Mouse (Mus musculus): ENCODE results near the gene Crybb1. TPM values are rescaled to one million over a fixed set of nuclear protein-coding genes. Genes with fewer than 3 reads are reported as not detected.

Gene Crybb1
- 0.26 and 0.27 TPM in 2 replicates for polyA plus RNA-seq (2012; rRNA removed)

GRCm38 (mm10) chr5:112255426-112255825 lies at the start of gene Crybb1:
Gene Crybb1, plus strand, starts transcription at chr5:112255815.
- no peak for DNase-seq (ENCODE audit: low read depth, low spot score)
- 54% methylated on average over 3 of the region's 3 CpGs for WGBS

DNA sequence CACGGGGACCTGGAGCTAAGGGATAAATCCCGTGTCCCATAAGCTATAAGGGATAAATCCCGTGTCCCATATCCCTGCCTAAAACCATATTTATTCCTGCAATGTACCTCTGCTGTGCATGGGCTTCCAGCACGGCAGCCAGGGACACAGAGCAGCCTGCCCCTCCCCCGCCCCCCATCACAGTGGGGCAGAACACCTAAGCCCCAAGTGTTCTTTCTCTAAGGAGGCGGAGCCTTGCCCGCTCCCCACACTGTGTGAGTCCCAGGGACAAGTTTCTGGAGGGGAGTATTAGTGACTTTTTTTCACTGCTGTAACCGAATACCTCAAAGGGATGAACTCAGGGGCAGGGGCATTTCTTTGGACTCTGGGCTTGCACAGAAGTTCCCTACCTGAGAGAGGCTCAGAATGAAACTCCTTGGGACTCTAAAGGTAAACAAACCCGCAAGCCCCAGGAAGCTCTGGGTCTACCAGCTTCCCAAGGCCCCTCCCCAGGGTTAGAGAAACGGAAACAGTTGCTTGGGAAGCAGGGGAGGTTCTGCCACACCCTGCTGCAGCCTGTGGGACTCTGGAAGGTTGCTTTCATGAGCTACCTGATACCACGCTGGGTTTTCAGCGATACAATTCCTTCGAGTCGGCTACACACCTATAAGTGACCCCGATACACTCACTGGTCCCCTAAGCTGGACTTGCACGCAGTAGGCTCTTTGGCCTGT lies 48.9 kb upstream of the Crybb1 start:
- WGBS = 24% methylated on average over 16 of the region's 16 CpGs
- DNase-seq (ENCODE audit: low read depth, low spot score) = no peak

DNA sequence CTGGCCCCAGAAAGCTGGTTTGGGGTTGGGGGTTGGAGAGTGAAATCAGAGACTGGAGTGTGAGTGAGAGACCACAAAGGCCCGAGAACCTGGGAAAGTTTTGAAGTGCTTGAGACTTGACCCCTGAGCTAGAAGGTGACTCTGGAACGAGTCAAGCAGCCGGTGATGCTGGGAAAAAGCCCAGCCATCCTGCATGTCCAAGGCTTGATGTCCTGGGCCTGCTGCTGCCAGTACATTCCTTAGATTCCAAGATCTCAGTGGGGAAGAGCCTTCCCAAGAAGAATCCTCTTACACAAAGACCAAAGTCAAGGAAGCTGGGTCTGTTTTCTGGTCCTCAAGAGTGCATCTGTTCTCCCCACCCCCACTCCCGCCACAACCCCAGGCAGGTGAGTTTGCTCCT lies 47.3 kb upstream of the Crybb1 start:
- no peak for DNase-seq (ENCODE audit: low read depth, low spot score)
- 52% methylated on average over 4 of the region's 4 CpGs for WGBS

DNA sequence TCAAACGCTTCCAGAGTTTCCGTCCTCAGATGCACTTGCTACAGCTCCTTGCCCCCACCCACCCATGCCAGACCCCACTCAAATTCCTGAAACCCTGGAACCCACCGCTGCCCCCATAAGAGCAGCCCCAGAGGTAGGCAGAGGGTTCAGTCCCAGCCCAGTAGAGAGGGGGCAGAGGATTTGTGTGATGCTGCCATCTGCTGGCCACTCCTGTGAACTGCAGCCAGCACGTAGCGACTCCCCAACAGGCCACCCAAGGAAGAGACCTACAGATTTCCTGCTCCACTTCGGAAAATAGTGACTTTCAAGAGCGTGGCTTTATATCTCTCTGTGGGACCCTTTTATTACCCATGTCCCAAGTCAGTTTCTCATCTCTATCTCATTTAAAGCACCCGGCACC lies 45.5 kb upstream of the Crybb1 start:
- 36% methylated on average over 8 of the region's 8 CpGs for WGBS
- DNase-seq (ENCODE audit: low read depth, low spot score) = no peak

DNA sequence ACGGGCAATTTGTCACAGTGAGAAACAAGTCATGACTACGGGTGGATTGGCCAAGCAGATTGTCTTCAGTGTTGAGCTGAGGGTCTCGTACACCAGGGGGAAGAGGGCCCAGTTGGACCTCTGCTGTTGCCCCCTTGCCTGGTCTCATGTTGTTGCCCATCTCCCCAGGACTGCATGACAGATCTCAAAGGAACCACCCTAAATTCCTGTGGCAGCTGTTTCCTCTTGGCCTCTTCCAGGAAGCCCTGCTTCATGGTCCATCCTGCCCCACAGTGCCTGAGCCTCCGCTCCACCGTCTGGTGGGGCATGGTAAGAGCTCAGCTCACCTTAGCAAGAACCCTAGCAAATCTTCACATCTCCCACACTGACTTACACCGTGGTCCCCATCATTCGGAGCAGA lies 43.7 kb upstream of the Crybb1 start:
- DNase-seq (ENCODE audit: low read depth, low spot score) = no peak
- 87% methylated on average over 7 of the region's 7 CpGs for WGBS

GRCm38 (mm10) chr5:112212711-112213264 lies 42.8 kb upstream of the Crybb1 start:
- DNase-seq (ENCODE audit: low read depth, low spot score) = no peak
- 81% methylated on average over 6 of the region's 6 CpGs for WGBS

- WGBS = 60% methylated on average over 19 of the region's 19 CpGs
- DNase-seq (ENCODE audit: low read depth, low spot score) = no peak
Observed at GRCm38 (mm10) chr5:112213331-112214240, 42.0 kb upstream of the Crybb1 start.

DNA sequence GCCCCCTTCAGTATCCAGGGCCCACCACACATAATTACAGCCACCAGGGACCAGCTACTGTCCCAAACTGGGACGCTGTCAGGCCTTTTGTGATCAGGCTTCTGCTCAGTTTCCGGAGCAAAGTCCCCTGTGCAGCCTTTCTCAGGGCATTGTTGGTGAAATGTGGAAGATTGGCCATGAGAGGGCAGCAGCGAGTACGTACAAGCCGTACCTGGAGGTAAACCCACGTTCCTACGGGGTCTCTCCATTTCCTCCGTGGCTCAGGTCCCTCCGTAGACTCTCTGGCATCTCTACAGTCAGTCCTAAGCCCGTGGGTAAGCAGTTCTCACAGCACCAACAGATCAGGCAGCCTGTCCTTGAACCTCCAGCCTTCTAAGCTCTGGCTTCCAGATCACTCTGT lies 41.2 kb upstream of the Crybb1 start:
- 6% methylated on average over 10 of the region's 10 CpGs for WGBS
- DNase-seq (ENCODE audit: low read depth, low spot score) = no peak

DNA sequence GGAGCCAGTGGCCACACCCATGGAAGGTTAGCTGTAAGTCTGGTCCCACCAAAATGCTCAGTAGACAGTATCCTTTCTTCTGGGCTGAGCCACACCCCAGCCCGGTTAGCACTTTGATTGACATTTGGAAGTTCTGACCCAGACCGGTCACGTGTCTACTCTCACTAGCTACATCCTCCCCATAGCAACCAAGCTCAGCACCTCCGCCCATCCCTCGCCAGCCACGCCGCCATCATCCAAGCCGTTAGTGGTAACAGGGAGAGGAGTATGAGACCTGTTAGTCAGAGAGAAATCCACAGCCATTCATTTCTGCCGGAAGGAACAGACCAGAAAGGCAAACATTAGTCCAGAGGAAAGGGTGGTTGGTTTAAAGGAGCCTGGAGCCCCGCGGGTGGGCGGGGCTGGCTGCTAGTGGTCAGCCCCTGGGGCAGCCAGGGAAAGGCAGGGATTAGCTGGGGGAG lies 40.3 kb upstream of the Crybb1 start:
- no peak for DNase-seq (ENCODE audit: low read depth, low spot score)
- WGBS = 31% methylated on average over 12 of the region's 12 CpGs

- DNase-seq (ENCODE audit: low read depth, low spot score) = no peak
- 55% methylated on average over 9 of the region's 9 CpGs for WGBS
Observed at GRCm38 (mm10) chr5:112215801-112216251, 39.8 kb upstream of the Crybb1 start.

DNA sequence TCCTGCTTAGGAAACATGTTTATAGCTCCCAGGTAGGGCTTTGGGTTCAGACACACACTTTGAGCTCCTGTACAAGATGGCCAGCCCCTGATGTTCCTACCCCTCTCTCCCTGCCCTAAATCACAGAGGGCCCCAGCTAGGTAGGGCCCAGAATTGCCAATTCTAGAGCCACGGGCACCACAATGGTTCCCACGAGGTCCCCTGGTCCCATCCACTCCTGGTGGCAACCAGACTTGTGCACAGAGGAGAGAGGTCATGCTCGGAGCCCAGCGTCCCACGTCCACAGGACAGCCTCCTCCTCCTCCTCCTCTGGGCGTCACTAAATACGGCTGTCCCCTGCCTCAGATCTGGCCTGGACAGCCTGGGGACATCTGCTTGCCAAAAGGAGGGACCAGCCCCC lies 39.3 kb upstream of the Crybb1 start:
- DNase-seq (ENCODE audit: low read depth, low spot score) = no peak
- WGBS = 84% methylated on average over 7 of the region's 7 CpGs

- WGBS = 77% methylated on average over 22 of the region's 22 CpGs
- DNase-seq (ENCODE audit: low read depth, low spot score) = no peak
Observed at GRCm38 (mm10) chr5:112217031-112217430, 38.6 kb upstream of the Crybb1 start.

- no peak for DNase-seq (ENCODE audit: low read depth, low spot score)
Observed at GRCm38 (mm10) chr5:112218679-112219078, 36.9 kb upstream of the Crybb1 start.

GRCm38 (mm10) chr5:112219398-112219797 lies 36.2 kb upstream of the Crybb1 start:
- WGBS = 30% methylated on average over 1 of the region's 1 CpGs
- no peak for DNase-seq (ENCODE audit: low read depth, low spot score)

More at GRCm38 (mm10) chr5:112218679-112219078, 36.9 kb upstream of the Crybb1 start:
- 66% methylated on average over 4 of the region's 4 CpGs for WGBS

GRCm38 (mm10) chr5:112220203-112220602 lies 35.4 kb upstream of the Crybb1 start:
- WGBS = 73% methylated on average over 8 of the region's 8 CpGs
- DNase-seq (ENCODE audit: low read depth, low spot score) = no peak

- DNase-seq (ENCODE audit: low read depth, low spot score) = no peak
- WGBS = 76% methylated on average over 6 of the region's 6 CpGs
Observed at GRCm38 (mm10) chr5:112225591-112225990, 30.0 kb upstream of the Crybb1 start.

DNA sequence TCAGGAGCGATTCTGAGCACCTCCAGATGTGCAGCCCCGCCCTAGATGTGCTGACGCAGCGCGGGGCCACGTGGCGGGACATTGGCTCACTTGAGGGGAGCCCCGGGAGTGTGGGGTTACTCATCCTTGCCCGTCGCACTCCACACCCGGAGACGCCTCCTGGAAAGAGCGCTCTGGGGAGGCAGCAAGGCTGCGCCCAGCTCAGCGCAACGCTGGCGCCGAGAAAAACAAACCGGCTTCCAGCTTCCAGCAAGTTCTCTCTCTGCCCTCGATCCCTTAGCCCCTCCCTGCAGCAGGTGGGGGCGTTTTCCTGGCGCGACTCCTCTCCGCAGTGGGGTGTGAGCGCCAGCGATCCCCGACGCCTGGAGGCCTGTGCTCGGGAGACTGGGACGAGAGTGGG lies 28.3 kb upstream of the Crybb1 start:
- WGBS = 1% methylated on average over 30 of the region's 30 CpGs

GRCm38 (mm10) chr5:112227898-112228239 lies 27.7 kb upstream of the Crybb1 start:
- WGBS = 5% methylated on average over 13 of the region's 13 CpGs

More for the DNA sequence above, 28.3 kb upstream of the Crybb1 start:
- DNase-seq (ENCODE audit: low read depth, low spot score) = no peak

DNA sequence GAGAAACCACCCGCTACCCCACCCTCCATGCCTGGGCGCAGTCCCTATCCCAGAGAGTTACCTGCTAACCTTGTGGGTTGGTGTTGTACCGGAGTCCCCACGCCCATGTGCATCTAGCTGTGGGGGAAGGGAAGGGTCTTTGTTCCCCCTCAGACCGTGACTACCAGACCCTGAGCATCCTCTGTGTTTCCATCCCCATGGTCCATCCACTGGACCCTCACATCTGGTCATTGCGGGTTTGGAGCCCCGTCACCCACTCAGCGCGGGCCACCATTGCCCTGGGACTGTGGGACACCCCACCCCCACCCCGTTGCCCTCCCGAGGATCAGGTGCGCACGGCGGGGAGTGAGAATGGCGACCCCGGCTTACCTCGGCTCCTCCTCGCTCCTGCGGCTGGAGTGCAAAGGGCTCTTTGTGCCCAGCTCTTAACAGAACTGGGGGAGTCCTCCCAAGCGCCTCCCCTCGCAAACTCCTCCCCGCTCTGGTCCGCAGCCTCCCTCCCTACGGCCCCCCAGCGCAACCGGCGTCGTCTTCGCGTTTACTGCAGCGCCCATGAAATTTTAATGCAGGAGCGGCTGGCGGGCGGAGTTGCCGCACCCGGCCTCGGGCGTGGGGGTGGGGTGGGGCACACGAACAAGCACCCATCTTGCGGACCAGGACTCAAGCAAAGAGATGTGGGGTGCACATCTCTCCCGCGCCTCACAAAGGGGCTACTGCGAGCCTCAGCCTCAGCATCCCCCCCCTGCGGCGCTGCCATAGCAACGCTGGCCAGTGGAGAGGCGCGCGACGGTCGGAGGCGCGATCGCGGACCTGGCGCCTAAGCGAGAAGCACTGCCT lies 27.2 kb upstream of the Crybb1 start:
- DNase-seq (ENCODE audit: low read depth, low spot score) = no peak
- WGBS = 2% methylated on average over 57 of the region's 57 CpGs

More at GRCm38 (mm10) chr5:112227898-112228239, 27.7 kb upstream of the Crybb1 start:
- DNase-seq (ENCODE audit: low read depth, low spot score) = no peak

Data from large intestine, adult 2 months (tissue).